Mouse (Mus musculus) kidney, postnatal 25 days (tissue): ENCODE results near the gene Galnt14.
A peak's percentile ranks its signal among the peaks of the same experiment; 100 is the strongest.

ENCODE experiments used
- DNase-seq, 2 experiments: peaks; one replicate each; pipeline ENCODE4 v3.0.0; 2021; ENCODE audit warnings: mixed read lengths in 2 of 2

Gene Galnt14

DNA sequence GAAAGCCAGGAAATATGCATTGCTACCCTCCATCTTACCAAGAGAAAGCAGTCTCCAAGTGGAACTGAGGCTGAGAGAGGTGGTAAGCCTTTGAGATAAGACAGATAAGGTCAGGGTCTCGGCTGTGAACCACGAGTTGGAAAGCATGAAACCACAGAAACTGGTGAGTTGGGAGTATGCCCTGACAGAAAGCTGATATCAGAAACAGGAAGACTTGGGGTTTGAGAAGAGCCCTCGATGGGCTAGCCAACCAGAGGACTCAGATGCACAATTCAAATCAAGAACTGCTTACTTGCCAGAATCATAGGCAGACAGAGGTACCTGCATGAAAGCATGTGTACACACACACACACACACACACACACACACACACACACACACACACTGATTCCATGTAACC lies 47.0 kb downstream of the Galnt14 start:
- DNase-seq: no peak

DNA sequence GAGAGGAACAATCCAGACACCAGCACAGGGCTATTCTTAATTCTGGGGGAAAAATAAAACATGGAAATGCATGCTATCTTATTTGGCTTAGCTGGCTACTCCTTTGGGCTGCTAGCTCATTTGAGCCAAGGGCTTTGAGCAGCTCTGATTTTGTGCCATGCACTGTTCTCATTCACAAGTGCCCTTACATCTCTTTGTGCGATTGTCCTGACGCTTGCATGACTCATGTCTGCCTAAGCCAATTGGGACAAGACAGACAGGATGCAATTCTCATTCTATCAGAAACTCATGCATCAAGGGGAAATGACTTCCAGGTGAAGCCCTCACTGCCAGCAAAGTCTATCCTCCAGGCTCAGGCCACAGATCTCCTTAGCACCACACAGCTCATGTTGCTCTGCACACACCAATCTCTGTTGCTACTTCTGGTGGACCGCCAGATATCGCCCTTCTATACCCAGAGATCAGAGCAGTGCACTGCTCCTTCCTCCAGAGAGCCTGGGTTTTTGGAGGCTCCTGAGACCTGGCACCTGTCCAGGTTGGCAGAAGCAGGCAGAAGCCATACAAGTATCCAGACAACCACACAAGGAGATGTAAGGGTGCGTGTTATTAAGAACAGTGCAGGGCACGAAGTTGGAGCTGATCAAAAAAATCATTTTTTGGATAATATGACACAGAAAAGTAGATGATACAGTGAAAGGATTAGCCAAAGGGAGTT lies 51.4 kb downstream of the Galnt14 start:
- DNase-seq: no peak

DNA sequence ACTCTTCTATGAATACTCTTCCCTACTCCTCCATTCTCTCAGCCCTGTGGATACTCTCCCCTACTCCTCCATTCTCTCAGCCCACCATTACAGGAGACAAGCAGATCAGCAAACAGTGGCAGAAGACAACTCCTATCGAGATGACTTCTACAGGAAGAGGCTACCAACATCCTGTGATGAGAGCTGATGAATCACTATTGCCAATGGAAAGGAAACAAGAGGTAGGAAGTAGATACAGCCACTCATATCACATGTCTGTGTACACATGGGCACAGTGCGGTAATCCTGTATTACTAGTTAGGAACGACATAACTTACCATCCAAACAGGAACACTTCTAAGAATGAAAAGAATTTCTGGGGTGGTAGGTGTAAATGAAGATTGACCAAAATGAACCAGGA lies 53.9 kb downstream of the Galnt14 start:
- no peak for DNase-seq

- DNase-seq: no peak
Observed at GRCm38 (mm10) chr17:73654261-73654660, 56.0 kb downstream of the Galnt14 start.

DNA sequence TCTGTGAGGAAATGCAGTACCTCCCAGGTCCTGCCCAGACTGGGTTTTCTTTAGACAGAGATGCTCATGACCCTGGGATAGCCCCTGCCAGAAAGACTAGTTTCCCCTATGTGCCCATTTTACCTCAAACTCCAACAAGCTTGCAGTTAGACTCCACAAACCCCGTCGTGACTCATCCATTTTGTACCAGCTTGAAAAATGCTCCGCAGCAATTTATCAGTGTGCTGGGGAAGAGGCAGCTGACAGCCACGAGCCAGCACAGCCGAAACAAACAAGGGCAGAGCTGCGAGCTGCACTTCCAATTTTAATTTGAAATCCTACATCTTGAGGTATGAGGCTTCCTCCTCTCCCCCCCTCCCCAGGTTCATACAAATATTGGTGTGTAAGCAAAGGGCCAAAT lies 60.9 kb downstream of the Galnt14 start:
- DNase-seq: no peak

DNA sequence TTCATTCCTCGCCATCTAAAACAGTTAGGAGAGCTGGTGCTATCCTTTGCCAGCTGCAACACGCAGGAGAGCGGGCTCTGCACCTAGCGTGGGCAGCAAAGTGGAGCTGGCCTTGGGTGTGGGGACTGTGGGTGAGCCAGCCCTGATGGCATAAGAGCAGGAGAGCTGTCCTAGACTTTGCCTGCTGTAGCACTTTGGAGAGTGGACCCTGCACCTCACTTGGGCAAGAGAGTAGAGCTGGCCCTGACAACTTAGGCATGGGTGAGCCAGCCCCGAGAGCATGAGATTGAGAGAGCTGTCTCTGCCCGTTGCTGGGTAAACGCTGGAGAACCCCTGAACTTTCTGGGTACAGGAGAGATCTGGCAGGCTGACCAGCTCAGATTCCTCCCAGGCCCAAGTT lies 68.6 kb downstream of the Galnt14 start:
- peak; percentile 30 to 74 for DNase-seq

DNA sequence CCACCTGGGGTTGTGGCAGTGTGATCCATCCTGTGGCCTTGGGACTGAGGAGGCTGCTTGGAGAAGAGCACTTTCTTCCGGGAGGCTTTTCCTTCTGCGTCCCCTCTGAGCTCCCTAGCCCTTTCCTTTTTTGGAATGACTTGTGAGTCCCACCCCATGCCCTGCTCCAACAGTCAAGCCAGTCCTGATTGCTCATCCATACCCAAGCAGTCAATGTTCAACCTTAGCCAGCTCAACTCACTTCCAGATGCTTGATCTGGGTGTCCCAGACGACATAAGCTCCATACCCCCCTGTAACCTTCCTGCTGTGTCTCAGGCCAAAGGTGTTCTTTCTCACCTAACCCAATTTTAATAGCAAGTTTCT lies 70.2 kb downstream of the Galnt14 start:
- peak; percentile 27 to 75 for DNase-seq

DNA sequence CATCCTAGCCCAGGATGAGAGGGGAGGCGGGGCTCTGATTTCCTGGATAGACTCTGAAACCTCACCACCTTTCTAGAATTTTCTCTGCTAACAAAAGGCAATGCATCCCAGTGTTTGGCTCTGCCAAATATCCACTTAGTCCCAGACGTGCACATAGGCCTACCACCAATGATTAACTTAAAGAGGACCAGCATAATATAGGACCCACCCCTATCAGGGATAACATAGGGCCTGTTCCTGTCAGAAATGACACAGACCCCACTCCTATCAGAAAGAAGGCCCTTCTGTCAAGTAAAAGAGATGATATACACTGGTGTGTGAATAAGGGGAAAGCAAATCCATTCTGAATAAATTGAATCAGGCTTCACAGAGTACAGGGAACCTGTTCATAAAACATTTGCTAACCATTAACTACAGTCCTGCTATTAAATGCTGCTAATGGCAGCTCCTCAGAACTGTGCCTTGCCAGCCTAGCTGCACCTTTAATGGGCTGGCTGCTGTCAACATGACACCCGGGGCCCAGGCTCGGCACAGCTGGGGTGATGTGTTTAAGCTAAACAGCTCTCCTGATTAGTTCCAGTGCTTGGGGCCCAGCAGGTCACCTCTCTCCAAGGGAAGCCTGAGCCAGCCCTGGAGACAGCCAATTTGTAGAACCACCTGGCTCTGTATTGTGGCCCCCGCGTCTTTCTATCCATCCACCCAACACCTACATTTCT lies 70.7 kb downstream of the Galnt14 start:
- DNase-seq: peak; percentile 68 to 90

DNA sequence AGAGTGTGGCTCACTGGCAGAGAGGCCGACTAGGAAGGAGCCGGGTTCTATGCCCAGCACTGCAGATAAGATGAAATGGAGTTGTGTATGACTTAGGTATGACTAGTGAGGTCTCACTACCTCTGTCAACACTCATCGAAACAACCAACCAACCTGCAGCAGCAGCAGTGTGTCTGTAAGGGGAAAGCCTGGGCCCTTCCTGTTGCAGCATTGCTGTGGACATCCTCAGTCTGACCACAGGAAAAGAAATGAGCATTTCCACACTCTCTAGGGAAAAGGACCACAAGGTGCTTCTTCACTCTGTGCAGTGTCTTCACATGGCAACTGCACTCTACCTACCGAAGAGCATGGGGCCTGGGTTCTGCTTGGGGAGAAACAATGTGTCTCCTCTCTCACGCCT lies 73.3 kb downstream of the Galnt14 start:
- DNase-seq: no peak

GRCm38 (mm10) chr17:73634896-73635295 lies 75.4 kb downstream of the Galnt14 start:
- DNase-seq: no peak

GRCm38 (mm10) chr17:73633991-73634710 lies 76.1 kb downstream of the Galnt14 start:
- DNase-seq: peak; percentile 44 to 61

DNA sequence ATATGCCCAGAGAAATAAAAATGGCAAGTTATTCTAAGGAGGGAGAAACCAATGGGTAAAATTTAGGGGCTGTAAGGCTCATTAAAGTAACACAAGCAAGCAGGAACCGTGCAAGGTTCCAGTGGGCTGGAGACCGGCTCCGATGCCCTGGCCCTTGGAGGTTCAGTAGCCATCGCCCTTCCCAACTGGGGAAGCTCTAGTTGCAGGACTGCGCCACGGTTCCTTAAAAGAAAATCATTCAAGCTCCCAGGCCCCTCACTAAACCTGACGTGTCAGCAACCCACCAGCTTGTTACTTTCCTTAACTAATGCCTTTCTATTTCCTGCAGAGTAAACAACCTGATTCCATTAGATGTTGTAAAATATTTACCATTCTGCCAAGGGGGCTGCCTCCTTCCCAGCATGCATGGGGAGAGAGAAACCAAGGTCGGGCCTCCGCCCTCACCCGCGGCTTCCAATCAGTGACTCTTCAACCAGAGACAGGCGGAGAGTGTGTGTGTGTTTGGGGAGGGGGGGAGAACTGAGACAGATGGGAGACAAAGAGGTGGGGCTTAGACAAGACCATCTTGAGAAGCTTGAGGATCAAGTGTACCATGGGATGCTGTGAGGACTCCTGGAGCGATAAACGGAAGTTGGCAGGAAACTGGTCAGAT lies 81.9 kb downstream of the Galnt14 start:
- no peak for DNase-seq

GRCm38 (mm10) chr17:73626912-73627311 lies 83.3 kb downstream of the Galnt14 start:
- no peak for DNase-seq

DNA sequence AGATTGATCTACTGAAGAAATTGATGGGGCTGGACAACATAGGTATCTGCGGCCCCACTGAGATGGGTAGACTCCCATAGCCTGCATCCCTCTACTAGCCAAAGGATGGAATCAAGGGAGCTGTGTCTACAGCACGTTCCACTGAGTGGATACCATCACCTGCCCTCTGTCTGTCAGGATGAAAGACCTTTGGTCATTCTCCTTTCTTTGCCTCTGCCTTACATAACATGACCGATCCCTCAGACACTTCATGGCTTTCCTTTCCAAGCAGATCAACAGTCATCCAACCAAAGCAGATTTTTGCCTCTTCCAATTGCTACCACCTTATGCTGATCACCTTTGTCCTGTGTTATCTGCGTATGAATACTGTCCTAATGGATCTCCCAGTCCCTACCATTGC lies 90.2 kb downstream of the Galnt14 start:
- peak; percentile 32 to 56 for DNase-seq

DNA sequence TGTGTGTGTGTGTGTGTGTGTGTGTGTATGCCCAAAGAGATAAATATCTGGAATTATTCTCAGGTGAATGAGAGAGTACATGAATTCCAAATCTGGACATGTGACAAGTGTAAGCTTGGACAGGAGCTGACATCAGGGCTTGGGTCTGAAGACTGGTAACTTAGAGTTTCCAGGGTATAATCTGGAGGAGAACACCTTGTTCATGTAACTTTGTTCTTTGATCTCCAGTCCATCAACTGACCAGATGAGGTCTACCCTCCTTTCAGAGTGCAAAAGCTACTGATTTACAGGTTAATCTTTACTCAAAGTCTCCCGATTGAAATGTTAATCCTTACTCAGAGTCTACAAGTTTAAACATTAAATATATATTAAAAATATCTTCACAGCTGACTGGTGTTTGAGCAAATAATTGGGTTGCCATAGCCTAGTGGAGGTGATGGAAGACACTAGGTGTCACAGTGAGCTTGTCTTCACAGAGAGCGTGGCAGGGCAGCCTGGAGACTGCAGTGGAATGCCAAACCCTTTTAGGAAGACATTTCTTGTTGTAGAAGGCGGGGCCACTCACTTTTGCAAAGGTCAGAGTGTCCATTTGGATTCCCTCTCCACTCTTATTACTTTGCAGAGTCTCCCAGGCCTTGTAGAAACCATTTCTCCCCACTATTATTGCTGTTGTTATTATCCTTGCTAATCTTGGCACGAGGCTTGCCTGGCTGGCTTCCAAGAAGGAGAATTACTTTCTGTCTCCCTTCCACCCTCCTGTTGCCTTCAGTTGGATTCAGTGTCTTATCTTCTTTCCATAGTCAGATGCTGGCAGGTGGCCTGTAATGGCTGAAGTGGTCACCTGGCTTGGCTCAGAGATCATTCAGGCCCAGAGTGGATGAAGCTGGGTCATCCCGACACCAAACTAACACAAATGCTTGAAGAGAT lies 107.4 kb downstream of the Galnt14 start:
- DNase-seq: peak; percentile 78 to 86

DNA sequence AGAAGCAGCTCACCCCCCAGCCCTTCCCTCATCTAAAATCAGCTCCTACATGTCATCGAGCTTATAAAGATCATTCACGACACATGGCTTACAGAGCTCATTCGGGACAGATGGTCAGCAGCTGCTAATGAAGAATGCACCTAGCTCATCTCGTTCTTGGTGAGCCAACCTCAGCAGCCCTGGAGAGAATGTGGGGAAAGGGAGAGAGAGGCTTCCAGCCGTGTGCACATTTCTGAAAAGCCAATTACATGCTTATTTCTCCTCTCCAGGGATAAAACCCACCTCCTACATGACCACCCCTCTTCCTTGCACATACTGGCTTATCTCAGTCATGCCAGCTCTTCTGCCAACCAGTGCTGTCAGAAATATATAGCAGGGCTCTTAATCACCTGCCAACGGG lies 110.3 kb downstream of the Galnt14 start:
- DNase-seq: no peak

GRCm38 (mm10) chr17:73592081-73592480 lies 118.2 kb downstream of the Galnt14 start:
- DNase-seq: peak; percentile 44 to 53

GRCm38 (mm10) chr17:73587573-73587972 lies 122.7 kb downstream of the Galnt14 start:
- DNase-seq: no peak

- DNase-seq: no peak
Observed at GRCm38 (mm10) chr17:73574186-73574585, 136.1 kb downstream of the Galnt14 start.

GRCm38 (mm10) chr17:73572881-73573280 lies 137.4 kb downstream of the Galnt14 start:
- DNase-seq: peak in 1 of 2 experiments; percentile 54

DNA sequence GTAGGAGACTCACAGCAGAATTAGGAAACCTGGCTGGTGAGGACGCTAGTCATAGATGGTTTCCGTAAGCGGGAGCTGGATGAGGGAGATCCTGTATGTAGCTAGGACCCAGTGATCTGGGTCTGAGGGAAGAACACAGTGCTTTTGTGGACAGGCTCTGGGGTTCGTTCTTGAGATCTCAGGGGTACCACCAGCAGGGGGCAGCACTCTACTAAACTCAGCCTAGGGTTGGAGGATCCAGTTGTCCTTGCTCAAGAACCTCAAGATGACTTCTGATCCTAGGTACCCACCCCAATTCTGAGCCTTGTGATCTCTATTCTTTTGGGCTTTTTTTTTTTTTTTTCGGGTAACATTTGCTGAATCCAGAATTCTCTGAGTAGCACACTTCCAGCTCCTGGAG lies 137.8 kb downstream of the Galnt14 start:
- DNase-seq: peak; percentile 84 to 88

GRCm38 (mm10) chr17:73571961-73572360 lies 138.3 kb downstream of the Galnt14 start:
- no peak for DNase-seq
